Mouse (Mus musculus): ENCODE measurements around the gene Gpr183. TPM values are rescaled to one million over a fixed set of nuclear protein-coding genes. Genes with fewer than 3 reads are reported as not detected.

Gene Gpr183
- polyA plus RNA-seq, 1 experiment: 3.2 TPM

- DNase-seq (ENCODE audit: low spot score): no peak
Observed at GRCm38 (mm10) chr14:121931594-121931993, 33.4 kb downstream of the Gpr183 start.

GRCm38 (mm10) chr14:121930731-121931383 lies 34.1 kb downstream of the Gpr183 start:
- no peak for DNase-seq (ENCODE audit: low spot score)

- DNase-seq (ENCODE audit: low spot score): no peak
Observed at GRCm38 (mm10) chr14:121929243-121929951, 35.6 kb downstream of the Gpr183 start.

- DNase-seq (ENCODE audit: low spot score): no peak
Observed at GRCm38 (mm10) chr14:121928375-121929137, 36.4 kb downstream of the Gpr183 start.

GRCm38 (mm10) chr14:121927451-121927850 lies 37.5 kb downstream of the Gpr183 start:
- no peak for DNase-seq (ENCODE audit: low spot score)

GRCm38 (mm10) chr14:121926901-121927300 lies 38.1 kb downstream of the Gpr183 start:
- DNase-seq (ENCODE audit: low spot score): no peak

GRCm38 (mm10) chr14:121924876-121925275 lies 40.1 kb downstream of the Gpr183 start:
- DNase-seq (ENCODE audit: low spot score): no peak

GRCm38 (mm10) chr14:121922731-121923130 lies 42.3 kb downstream of the Gpr183 start:
- DNase-seq (ENCODE audit: low spot score): no peak

- DNase-seq (ENCODE audit: low spot score): no peak
Observed at GRCm38 (mm10) chr14:121922016-121922415, 43.0 kb downstream of the Gpr183 start.

GRCm38 (mm10) chr14:121920511-121921124 lies 44.4 kb downstream of the Gpr183 start:
- DNase-seq (ENCODE audit: low spot score): no peak

GRCm38 (mm10) chr14:121919752-121920151 lies 45.2 kb downstream of the Gpr183 start:
- no peak for DNase-seq (ENCODE audit: low spot score)

- DNase-seq (ENCODE audit: low spot score): no peak
Observed at GRCm38 (mm10) chr14:121918266-121918665, 46.7 kb downstream of the Gpr183 start.

- no peak for DNase-seq (ENCODE audit: low spot score)
Observed at GRCm38 (mm10) chr14:121916311-121917094, 48.5 kb downstream of the Gpr183 start.

GRCm38 (mm10) chr14:121915621-121916020 lies 49.4 kb downstream of the Gpr183 start, which contains the start of gene Gpr18:
Gpr18 (minus strand) TSS chr14:121915781.
- no peak for DNase-seq (ENCODE audit: low spot score)

GRCm38 (mm10) chr14:121915143-121915542 lies 49.9 kb downstream of the Gpr183 start:
- DNase-seq (ENCODE audit: low spot score): no peak

- no peak for DNase-seq (ENCODE audit: low spot score)
Observed at GRCm38 (mm10) chr14:121912501-121912900, 52.5 kb downstream of the Gpr183 start.

GRCm38 (mm10) chr14:121909868-121910267 lies 55.1 kb downstream of the Gpr183 start:
- DNase-seq (ENCODE audit: low spot score): no peak

- no peak for DNase-seq (ENCODE audit: low spot score)
Observed at GRCm38 (mm10) chr14:121906992-121907681, 57.9 kb downstream of the Gpr183 start.

GRCm38 (mm10) chr14:121906341-121906991 lies 58.5 kb downstream of the Gpr183 start:
- DNase-seq (ENCODE audit: low spot score): no peak

GRCm38 (mm10) chr14:121904754-121905153 lies 60.2 kb downstream of the Gpr183 start:
- DNase-seq (ENCODE audit: low spot score): no peak
